Mouse (Mus musculus) CD4-positive, CD25-positive, alpha-beta regulatory T cell, adult 2 months (primary cell): ENCODE data around the gene Bag3.
A peak's percentile ranks its signal among the peaks of the same experiment; 100 is the strongest.

ENCODE experiments used
- DNase-seq: peaks from one replicate; pipeline ENCODE4 v3.0.0-alpha.2; 2012; ENCODE audit warnings: low read depth, low spot score

The Bag3 gene

DNA sequence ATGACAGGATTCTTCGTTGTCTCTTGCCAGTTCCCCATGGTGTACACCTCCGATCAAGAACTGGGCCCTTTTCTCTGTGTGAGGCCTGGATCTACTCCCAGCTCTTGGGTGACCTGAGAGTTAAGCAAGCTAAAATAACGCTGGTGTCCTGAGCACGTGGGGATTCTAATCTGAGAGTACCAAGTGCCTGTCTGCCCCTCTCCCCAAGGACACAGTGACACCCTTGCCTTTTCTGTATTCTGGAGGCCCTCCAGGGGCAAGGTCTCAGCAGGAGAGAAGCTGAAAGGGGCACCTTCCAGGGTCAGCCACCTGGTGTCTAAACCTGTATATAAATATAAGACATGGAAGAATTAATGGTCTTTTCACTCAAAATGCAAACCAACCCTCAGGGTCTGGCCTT lies 14.3 kb downstream of the Bag3 start:
- DNase-seq: no peak

DNA sequence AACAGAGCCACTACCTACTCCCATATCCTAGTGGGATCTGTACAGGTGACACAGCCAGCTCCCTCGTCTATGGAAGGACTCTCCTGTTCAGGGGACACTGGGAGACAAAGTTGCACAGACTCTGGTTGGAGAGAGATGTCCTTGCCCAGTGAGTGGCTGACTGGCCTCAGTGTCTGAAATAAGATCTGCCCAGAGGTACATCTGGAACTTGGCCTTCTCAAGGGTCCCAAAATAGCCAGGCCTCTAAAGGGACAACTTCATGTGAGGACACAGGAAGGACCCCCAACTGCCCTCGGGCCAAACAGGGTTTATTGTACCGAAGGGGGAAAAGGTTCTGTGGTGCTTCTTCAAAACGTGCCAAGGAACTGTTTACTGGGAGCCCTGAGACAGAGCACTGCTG lies 14.8 kb downstream of the Bag3 start:
- no peak for DNase-seq

DNA sequence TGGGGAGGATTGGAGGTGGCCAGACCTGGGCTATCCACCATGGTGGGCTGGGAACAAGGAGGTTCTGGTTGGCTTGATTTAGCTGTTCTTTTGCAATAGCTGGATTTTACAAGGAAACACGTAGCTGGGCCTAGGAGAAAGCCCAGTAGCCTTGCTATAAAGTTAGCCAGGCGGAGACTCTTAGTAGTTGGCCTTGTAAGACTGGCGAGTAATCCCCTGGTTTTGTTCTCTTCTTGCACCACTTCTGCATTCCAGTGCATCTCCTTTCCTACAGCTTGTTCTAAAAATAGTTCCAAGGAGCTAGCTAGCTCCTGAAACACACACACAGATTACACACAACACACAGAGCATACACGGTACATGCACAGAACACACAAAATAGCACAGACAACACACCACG lies 15.4 kb downstream of the Bag3 start:
- no peak for DNase-seq

DNA sequence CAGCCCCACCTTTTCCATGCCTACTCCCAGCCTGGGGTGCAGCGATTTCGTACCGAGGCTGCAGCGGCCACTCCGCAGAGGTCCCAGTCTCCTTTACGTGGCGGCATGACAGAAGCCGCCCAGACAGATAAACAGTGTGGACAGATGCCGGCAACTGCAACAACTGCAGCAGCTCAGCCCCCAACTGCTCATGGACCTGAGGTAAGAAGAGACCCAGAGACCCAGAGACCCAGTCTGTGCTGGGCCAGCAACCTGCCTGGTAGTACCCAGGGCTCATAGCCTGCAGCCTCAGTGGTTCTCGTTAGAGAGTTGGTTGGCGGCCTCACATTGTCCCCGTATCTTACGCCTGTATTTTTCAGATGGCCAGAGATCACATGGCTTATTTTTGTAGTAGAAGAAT lies 16.7 kb downstream of the Bag3 start:
- DNase-seq: no peak

DNA sequence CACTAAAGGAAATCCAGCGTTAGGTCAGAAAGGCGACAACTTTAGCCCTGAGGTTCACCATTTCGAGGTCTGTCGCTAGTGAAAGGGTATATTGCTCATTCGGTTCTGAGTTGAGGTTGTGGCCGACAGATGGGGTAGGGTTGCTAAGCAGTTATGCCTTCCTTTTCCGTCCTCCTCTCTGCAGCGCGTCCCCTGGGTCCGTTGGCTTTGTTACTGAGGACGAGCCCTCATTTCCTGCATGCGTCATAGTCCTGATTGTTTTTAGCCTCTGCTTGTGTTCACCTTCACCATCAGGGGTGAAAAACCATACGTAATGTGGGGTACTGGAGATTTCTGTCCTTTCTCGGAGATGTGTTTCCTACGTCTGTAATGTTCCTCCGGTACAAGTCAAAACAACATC lies 17.3 kb downstream of the Bag3 start:
- peak; percentile 20 for DNase-seq

DNA sequence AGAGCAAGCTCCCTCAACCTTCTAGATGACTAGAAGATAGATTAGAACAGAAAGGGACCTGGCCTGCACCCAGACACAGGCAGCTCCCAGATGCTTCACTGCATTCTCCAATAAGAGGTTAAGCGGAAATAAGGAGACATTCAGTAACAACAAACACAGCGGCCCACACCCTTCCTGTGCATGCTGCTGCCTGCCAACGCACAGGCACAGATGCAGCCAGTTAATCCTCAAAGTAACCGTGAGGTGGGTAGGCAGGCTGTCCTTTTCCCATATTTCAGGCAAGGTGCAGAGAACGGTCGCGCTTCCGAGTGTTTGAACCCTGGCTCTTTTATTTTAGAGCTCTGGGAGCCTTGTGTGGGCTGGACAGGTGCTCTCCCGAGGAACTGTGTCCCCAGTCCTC lies 17.8 kb downstream of the Bag3 start:
- no peak for DNase-seq

DNA sequence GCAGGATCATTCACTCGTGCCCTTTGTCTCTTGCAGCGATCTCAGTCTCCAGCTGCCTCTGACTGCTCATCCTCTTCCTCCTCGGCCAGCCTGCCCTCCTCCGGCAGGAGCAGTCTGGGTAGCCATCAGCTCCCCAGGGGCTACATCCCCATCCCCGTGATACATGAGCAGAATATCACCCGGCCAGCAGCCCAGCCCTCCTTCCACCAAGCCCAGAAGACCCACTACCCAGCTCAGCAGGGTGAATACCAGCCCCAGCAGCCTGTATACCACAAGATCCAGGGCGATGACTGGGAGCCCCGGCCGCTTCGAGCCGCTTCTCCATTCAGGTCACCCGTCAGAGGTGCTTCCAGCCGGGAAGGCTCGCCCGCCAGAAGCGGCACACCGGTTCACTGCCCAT lies 18.4 kb downstream of the Bag3 start:
- no peak for DNase-seq

DNA sequence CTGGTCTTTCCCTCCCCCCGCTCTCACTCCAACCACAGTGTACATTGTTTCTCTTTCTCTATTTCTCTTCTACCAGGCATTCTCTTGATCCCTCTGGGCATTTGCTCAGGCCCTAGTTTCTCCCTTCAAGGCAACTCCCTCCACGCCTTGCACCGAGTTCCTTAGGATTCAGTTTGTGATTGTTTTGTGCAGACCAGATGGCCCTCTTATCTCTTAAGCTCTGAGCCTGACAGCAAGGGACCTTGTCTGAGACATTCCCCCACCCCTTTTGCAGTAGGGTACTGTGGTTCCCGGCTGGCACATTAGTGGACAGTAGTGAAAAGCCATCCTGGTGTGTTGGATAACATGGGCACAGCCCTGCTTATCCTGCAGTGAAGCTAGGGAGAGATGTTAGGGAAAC lies 19.1 kb downstream of the Bag3 start:
- DNase-seq: no peak

DNA sequence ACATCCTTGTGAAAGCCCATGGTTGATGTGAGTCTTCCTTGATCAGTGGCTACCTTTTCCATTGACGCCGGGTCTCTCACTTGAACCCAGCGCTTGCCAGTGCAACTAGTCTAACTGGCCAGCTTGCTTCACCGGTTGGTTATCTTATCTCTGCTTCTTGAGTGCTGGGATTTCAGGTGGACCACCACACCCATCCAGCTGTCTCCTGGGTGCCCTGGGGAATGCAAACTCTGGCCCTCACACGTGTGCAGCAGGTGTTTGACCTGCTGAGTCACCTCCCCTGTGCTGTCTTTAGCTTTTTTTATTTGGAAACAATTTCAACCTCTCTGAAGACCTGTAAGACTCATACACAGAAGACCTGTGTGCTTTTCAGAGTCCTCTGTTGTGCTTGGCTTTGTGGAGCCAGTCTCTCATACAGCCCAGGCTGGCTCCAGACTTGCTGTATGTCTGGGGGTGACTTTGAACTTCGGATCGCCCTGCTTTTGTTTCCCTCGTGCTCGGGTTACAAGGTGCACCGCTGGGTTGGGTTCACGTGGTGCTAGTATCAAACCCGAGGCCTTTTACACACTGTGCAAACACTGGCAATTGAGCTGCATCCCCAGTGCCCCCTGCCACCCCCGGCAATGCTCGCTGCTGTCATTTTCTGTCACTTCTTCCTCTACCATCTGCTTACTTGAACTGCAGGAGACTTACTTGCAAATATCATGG lies 19.9 kb downstream of the Bag3 start:
- DNase-seq: no peak

DNA sequence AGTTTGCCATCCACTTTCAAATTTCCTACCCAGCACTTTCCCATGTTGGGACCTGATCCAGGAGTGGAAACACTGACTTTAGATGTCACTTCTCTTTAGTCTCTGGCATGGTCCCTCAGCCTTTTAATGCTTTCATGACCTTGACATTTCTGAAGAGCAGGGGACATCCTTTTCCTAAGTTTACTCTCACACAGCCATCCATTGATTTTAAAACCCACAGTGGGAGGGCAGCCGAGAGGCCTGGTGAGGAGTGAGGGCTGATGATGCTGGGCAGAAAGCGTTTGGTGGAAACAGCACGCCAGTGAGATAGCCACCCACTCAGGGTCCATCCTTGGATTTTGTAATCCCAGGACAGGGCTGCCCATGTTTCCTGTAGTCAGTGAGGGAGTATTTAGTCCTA lies 20.5 kb downstream of the Bag3 start:
- no peak for DNase-seq

DNA sequence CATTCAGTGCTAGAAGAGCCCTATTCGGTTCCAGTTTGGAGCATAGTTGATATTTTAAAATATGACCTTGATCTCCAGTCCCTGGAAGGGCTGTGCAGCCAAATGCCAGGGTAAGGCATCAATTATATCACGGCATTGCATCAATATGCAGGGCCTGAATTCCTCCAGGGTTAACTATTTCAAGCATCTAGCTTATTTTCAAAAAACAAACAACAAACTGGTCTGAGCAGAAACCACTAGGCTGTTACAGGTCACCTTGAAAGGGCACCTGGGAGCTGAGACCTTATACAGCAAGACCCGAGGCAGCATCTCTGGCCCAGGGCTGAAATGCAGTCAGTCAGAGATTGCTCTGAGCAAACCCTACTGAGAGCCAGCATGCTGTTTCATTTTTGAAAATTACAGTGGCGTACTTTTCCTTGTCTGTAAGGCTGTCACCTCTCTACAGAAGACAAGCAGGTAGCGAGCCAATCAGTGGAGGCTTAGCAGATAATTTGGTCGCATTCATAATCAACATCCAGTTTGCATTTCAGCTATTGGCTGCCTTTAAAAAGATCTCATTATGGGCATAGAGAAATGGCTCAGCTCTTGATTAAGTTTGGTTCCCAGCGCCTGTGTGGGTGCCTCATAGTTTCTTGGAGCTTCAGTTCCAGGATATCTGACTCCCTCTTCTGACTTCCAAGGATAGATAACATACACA lies 21.3 kb downstream of the Bag3 start:
- DNase-seq: no peak

DNA sequence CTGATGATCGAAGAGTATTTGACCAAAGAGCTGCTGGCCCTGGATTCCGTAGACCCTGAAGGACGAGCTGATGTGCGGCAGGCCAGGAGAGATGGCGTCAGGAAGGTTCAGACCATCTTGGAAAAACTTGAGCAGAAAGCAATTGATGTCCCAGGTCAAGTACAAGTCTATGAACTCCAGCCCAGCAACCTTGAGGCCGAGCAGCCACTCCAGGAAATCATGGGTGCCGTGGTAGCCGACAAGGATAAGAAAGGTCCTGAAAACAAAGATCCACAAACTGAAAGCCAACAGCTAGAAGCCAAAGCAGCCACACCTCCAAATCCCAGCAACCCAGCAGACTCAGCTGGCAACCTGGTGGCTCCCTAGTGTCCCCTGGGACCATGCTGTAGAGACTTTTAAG lies 22.6 kb downstream of the Bag3 start:
- DNase-seq: no peak

DNA sequence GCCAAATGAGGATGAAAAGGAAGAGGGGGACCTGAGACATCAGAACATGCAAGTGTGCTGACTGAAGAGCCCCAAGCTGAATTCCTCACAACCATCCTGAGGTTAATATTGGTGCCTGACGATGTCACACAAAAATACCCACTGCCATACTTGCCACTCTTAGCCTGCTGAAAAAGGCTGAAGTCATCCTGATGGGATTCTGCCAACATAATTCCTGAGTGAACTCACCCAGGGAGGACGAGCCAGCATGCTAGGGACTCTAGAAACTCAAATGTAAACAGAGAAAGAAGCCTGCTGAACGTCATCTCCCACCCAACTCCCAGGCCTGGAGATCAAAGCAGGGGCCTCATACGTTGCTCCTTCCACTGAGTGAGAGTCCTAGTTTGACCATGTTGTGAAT lies 25.7 kb downstream of the Bag3 start:
- no peak for DNase-seq

DNA sequence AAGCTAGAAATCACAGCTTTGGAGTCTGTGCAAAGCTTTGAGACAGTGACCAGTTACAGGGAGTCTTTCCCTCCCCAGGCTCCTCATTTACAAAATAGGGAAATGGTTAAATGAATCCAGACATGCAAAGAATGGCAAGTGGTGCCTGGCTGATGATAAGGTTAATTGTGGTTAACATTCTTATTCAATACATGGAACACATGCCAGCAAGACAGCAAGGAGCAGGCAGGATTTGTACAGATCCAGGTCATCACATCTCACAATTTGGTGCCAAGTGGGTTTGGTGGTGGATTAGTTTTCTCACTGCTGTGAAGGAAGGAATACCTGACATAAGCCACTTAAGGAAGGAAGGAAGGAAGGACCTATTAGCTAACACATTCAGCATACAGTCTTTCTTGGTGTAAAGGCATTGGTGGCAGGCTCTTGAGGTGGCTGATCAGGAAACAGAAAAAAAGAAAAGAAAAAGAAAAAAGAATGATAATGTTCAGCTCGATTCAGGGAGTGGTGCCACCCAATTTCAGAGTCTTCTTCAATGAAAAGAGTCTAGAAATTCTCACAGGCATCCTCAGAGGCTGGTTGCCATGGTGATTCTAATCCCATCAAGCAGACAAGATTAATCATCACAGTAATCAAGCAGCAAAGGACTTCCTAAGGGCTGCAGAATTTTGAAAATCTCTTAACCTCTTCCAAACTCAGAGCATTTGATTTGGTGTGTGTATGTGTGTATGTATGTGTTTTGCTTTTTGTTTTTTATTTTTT lies 27.1 kb downstream of the Bag3 start:
- DNase-seq: no peak

DNA sequence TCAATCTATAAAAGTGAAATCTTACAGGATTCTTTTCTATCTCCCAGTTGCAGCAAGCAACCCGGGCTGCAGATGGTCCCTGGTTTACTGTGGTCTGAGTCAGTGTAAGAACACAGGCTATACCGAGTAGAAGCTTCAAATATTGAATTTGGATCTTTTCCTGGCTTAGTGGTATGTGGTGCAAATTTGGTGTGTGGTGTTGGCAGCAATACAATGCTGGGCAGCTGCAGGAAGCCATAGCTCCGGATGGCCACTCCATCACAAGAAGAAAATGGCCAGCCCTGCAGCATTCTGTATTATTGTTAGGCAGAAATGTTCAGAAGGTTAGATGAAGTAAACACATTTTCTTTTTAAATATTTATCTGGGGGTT lies 27.7 kb downstream of the Bag3 start:
- no peak for DNase-seq

DNA sequence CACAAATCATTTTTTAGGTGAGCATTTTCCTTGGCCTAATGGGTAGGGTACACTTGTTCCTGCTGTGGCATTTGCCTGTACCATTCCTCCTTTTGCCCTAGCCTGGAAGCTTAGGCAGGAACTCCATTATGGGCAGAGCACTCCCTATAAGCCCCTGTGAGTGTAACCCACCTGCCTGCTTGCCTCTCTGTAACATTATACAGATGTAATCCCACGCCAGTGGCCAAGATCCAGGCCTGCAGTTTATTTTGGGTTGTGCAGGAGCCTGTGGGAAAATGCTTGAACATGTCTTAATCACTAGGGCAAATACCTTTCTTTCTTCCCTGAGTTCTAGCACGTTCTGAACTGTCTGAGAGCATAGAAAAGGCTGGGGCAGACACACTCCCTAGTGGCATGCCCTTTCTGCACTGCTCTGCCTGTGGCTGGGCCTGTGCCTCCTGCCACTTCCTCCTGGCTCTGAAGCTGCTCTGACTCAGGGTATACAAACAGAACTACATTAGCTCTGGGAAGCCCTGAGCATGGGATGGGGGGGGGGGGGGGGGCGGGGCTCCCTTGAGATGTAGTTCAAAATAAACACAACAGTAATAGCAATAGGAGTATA lies 29.8 kb downstream of the Bag3 start:
- DNase-seq: no peak

DNA sequence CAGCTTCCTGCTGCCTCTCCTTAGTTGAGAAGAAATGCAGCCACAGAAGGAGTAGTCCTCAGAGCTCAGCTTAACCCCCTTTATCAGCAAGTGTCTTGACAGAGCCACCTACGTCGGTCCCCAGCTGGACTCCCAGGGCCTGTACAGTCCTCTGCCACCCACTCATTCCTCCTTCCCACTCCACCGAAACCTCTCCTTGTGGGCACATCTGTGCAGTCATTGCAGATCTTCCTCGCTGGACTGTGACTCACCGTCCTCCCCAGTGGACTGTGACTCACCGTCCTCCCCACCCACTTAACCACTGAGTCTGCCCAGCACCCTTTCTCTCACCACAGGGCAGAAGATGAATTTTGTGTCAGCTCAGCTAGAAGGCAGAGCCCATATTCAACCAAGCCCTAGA lies 31.1 kb downstream of the Bag3 start:
- DNase-seq: no peak

DNA sequence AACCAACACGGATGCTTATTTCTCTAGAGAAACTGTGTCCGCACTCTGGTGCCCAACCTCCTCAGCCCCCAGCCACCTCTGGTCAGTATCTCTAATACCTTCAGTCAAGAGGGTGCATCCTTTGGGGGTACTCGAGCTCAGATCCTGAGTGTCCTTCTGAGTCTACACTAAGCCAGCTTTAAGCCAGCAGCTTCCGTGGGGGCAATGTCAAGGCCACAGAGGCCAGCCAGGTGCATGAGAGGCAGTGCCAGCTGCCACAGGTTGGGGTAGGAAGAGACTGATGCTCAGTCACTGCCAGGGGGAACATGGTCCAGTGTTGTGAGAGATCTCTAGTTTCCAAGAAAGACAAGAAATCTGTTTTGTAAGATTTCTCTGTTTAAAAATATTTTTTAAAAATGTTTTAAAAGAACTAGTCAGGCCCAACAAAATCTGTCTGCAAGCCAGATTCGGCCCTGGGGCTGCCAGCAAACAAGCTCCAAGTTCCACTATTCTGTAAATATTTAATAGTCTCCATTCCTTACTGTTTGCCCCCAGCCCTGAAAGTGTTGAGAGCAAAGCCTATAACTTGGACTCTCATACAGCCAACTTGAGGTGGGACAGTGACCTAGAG lies 31.8 kb downstream of the Bag3 start:
- DNase-seq: no peak

DNA sequence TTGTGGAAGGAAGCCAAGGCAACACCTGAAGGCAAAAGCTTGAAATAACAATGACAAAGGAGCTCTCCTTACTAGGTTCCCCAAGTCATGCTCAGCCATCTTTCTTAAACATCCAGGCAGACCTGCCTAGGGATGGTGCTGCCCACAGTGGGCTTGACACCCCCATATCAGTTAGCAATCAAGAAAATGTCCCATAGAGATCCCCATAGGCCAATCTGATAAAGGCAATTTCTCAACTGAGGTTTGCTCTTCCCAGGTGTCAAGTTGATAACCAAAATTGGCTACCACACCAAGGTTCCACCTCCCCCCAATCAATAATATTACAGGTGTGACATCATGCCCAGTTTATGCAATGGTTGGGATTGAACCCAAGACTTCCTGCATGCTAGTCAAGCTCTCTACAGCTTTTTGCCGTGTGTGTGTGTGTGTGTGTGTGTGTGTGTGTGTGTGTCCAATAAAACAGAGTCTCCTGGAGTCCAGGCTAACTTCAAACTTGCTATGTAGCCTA lies 33.6 kb downstream of the Bag3 start:
- no peak for DNase-seq

DNA sequence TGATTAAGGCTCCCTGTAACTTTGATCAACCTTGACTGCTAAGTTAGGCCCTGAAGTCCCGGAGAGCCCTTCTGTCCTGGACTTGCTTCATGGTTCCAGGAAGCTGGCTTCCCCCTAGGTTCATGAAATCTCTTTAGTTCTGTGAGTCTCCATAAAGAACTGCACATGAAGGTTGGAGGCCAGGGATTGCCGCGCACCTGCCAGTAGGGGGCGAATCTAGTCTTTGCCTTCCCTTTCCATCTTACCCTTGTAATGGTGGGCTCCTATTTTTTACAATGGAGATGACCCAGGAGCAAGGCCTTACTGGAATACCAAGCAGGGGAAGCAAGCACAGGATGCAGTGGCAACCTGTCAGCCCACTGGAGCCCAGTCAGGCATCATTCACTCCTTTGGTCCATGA lies 40.0 kb downstream of the Bag3 start:
- DNase-seq: peak; percentile 71

DNA sequence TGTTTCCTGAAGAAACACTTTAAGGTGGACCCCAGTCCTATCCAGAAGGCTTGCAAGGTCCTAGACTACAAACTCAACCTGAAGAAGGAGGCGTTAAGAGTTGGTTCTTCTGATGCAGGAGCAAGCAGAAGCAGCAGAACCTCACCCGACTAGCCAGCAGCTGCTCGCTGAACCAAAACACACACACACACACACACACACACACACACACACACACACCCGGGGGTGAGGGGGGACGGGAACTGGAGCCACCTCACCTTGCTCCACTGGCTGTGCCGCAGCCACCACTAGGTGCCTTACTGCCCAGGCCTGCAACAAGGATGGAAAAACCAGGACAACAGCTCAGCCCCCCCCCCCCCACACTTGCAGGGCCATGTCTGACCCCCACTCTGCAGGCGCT lies 42.9 kb downstream of the Bag3 start:
- no peak for DNase-seq
